Mouse (Mus musculus) frontal cortex, postnatal 10 days (tissue): ENCODE results near the gene Gmeb1.
"Not testable (repeated sequence)": the region's sequence is repeated elsewhere in the genome, so short reads cannot be mapped to it uniquely, and the experiment has no call there.

Source experiments
- DNase-seq, 2 experiments: peaks; one replicate each; pipeline ENCODE4 v3.0.0; 2022; ENCODE audit warnings: low spot score in 2 of 2, mixed read lengths in 1 of 2

Gene Gmeb1

DNA sequence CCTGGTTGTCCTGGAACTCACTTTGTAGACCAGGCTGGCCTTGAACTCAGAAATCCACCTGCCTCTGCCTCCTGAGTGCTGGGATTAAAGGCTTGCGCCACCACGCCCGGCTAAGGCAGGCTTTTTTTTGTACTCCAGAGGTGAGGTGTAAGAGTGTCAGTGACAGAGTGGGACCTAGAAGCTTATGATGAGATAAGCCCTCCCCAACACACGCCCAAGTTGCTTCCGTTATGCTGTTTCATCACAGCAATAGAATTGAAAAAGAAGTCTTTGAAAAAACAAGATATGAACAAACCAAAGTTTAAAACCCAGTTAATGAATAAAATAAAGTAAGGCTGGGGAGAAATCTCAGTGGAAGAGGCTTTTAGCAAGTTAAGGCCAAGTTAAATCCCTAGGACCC lies 31.0 kb downstream of the Gmeb1 start:
- no peak for DNase-seq

DNA sequence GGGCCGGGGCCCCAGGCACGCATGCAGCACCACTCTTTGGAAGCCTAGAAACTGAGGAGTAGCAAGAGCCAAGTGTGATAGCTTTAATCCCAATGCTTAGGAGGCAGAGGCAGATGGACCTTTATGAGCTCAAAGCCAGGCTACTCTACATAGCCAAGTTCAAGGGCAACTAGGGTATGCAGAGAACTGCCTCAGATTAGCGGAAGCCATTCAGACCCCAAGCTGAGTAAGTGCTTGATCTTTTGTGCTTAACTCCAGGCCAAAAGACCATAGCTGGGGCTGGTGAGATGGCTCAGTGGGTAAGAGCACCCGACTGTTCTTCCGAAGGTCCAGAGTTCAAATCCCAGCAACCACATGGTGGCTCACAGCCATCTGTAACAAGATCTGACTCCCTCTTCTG lies 39.4 kb downstream of the Gmeb1 start:
- DNase-seq: not testable (repeated sequence)

DNA sequence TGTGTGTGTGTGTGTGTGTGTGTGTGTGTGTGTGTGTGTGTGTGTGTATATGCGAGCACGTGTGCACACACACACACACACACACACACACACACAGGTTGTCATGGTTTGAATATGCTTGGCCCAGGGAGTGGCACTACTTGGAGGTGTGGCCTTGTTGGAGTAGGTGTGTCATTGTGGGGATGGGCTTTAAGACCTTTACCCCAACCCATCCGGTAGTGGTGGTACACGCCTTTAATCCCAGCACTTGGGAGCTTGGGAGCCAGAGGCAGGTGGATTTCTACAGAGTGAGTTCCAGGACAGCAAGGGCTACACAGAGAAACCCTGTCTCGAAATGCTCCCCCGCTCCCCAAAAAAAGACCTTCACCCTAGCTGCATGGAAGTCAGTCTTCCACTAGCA lies 43.0 kb downstream of the Gmeb1 start:
- not testable (repeated sequence) for DNase-seq

DNA sequence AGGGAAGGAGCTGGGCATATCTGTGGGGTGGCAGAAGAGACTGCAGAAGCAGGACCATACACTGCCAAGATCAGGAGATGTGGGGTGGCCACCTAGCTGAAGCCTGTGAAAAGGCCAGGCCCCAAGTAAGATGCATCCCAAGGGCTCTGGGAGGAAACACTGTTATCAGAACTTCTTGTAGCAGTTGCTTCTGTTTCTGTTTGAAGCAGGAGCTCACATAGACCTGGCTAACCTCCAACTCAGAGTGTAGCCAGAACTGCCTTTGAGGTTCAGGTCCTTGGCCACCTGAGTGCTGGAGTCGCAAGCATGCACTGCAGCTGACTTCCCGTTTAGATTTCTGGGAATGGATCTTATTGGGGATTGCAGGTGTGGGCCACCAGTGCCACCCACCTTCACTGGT lies 43.6 kb downstream of the Gmeb1 start:
- DNase-seq: no peak

DNA sequence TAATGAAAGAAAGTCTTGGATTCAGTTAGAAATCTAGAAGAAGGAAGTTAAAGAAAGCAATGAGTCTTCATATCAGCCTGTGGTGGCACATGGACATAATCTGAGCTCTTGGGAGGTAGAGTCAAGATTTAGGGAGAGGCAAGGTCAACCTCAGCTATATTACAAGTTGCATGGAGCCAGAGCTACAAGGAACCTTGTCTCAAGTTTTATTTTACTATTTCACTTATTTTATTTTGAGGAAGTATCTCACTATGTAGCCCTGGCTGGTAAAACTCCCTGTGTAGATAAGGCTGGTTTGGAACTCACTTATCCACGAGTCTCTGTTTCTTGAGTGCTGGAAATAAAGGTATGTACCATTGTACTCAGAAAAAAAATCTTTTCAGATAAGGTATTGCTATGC lies 44.8 kb downstream of the Gmeb1 start:
- no peak for DNase-seq

DNA sequence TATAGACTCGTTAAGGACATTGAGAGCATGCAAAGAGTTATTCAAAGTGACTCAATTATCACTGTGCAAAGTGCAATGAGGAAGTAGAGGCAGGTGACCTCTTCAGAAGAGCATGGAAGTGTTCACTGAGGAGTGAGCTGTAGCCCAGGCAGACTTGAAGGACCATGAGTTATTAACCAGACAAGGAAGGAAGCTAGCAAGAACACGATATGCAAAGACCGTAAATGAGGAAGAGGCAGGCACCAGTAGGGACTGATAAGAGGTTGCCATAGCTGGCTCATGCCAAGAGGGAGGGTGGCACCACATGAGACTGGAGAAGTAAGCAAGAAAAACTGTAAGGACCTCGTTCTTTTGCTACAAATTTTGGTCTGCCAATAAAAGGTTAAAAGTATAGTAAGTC lies 46.6 kb downstream of the Gmeb1 start:
- no peak for DNase-seq

DNA sequence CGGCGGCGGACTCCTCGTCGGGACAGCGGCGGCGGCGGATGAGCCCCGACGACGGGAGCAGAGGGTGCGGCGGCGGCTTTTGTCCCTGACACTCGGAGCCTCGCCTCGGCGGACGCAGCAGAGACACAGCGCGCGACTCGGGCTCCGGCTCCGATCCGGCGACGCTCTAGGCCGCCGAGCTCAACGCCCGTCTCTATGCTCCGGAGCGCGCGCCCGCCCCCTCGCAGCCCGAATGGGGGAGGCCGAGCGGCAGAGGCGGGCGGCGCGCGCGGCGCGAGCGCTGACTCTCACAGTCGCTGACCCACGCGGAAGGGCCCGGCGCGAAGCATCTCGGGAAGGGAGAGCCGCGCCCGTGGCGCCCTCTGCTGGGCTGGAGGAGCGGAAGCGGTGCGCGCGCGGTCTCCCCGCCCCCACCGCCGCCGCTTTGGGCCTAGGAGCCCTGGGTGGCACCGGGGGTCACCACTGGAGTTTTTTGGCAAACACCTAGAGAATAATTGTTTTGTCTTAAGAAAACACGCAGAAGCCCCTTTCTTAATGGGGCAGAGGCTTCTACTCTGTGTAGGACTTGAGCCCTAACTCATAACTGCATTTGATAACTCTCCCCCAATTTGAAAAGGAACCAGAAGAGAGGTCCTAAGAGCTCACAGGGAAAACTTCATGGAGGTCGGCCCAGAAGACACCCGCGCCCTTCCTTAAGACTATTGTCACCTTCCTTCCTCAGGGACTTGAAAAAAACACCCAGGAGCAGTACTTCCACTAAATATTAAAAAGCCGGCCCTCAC lies 49.3 kb downstream of the Gmeb1 start, which contains the start of gene Ythdf2:
TSS of gene Ythdf2 (minus strand) at position 351 of the 782 bp plus-strand sequence.
- peak; percentile 92 to 97 for DNase-seq

DNA sequence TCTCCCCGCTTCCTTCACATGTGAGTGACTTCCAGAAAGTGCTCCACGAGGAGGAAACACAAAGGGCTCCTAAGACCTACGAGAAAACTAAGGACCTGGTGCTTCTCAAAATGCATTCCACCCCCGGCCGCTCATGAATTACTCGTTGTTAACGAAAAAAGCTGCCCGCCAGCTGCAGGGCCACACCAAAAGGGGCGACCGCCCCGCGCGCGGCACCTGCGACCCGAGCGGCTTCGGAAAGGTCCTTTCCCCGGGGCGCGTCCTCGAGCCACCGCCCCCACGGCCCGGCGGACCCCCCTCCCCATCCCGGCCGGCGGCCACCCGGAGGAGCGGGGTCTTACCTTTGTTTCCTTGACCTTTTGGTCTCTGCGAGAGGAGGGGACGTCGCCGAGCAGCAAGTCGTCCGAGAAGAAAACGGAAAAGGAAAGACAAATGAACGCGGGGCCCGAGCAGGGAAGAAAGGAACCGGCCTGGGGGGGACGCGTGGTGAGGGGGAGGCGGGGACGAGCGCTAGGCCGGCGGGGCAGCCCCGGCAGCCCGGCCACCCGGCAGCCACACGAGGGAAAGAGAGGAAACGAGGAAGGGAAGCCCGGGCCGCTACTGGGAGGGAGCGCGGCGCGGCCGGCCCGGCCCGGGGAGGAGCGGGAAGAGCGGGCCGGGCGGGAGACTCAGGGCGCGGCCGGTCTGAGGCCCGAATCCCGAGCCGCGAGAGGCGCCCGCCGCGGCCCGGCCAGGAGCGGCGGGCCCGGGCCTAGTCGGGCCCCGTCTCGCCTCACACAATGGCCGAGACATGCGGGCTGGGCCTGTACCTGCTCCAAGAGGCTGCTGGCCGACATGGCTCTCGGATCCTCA lies 50.1 kb downstream of the Gmeb1 start:
- DNase-seq: peak in 1 of 2 experiments; percentile 25

DNA sequence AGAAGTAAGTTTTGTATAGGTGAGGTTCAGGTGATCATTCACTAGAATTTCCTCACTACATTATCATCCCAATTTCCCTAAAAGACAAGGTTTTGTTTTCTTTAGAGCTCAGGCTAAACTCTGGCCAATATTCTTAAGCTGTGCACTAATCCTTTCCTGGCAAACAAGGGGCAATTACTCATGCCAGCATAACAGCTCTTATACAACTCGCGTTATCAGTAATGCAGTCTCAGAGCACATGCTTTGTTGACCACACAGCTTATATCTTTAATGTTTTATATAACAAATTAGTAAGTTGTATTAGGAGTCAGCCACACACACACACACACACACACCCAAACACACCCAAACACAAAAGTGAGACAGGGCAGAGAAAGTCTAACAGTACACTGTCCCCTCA lies 51.1 kb downstream of the Gmeb1 start:
- no peak for DNase-seq

DNA sequence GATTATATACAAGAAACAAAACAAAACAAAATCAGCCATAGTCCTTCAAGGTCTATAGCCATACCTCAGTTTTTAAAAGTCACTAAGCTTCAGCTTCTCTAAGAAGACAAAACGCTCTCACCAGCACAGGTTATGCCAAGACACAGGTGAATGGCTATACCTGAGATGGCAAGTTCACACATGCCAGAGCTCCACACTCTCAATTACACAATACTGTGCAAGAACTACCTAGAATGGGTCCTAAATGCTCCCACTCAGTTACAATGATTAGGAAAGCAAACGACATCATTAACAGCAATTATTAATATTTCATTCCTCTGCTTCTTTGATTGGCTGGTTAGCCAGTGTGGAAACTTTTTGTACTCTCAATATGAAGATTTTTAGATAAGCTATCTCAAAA lies 52.1 kb downstream of the Gmeb1 start:
- DNase-seq: no peak

DNA sequence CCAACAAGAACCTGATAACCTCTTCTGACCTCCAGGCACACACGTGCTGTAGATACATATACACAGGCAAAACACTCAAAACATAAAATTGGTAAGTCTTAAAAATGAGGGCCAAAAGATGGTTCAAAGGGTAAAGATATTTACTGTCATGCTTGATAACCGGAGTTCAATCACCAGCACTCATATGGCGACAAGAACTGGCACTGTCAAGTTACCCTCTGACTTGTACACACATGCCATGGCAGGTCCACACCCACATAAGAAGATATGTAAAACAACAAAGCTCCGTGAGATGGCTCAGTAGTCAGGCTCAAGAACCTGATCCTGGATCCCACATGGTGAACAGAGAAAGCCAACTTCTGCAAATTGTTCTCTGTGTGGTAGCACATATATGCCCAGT lies 54.1 kb downstream of the Gmeb1 start:
- no peak for DNase-seq

DNA sequence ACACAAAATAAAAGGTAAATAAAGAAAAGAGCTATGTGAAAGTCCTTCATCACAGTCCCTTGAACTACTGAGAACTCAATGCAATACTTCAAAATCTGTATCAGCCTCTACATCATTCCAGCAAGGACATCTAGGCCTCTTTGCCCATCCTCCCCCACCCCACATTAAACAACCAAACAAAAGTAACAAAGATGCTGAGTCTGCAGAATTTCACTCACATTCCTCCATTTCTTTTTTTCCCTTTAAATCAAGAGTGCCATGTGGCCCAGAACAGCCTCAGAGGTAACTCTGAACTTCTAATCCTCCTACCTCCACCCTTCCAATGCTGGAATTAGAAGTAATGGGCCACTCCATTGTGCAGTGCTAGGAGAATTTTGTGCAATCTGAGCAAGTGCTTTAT lies 62.6 kb downstream of the Gmeb1 start:
- DNase-seq: no peak

DNA sequence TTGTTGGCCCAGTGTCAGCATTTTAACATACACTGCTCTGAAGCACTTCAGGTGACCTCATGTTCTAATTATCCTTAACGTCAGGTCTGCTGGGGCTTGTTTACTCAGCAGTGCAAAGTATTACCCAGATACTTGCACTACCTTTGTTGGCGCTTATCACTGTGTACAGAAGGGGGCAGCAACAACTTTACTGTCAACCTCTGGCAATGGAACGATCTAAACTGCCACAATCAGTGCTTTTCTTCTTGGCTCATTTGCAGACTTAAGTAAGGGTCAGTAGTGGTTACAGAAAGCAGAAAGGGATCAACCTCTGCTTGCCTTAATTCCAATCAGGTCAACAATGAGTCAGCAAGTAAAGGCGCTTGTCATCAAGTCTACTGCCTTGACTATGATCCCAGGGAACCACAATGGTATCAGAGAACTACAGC lies 63.1 kb downstream of the Gmeb1 start:
- no peak for DNase-seq

DNA sequence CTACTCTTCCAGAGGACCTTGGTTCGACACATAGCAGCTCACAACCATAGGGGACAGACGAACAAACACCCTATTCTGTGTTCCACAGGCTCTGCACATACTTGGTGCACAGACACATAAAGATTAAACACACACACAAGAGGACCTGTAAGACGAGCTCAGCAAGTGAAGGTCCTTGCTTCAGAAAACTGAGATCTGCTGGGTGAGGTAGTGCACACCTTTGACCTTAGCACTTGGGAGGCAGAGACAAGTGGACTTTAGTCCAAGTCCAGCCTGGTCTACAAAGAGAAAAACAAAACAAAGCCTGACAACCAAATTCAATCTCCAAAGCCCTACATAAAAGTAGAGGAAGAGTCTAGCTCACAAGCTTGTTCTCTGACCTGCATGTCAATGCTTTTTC lies 66.4 kb downstream of the Gmeb1 start:
- no peak for DNase-seq

DNA sequence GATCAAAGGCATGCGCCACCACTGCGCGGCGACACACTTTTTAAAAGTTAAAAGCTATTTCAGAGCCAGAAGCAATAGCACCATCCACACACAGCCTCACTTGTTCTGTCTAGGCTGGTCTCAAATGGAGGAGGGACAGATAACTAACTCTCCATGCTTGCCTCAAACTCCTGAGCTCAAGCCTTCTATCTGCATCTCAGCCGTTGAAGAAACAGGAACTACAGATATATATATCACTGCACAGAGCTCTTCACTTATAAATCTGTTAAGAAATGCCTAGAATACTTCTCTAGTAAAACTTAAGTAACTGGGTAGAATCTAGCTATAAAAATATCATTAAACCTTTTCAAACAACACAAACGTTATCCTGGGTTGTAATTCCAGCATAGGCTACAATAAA lies 67.0 kb downstream of the Gmeb1 start:
- DNase-seq: no peak

DNA sequence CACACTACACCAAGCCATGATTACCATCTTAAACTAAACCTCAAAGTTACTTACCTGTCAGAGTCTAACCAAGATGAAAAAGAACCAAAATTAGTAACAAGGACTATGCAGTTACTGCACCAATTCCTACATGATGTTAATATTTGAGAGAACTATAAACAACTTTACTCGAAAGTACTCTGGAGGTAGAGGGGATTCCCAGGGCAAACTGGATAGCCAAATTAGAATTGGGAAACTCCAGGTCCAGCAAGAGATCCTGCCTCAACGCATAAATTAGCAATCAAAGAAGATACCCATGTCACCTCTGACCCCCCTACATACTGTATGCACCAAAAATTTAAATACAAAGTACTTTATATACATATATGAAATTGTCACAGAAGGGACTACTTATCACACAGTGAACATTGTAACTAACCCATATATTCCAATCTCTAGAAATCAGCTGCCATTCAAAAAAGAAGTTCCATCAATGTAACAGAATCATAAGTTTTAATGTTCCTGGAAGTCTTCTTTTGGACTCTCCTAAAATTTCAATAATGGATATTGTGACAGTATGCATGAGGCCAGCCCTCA lies 73.5 kb downstream of the Gmeb1 start:
- DNase-seq: no peak

DNA sequence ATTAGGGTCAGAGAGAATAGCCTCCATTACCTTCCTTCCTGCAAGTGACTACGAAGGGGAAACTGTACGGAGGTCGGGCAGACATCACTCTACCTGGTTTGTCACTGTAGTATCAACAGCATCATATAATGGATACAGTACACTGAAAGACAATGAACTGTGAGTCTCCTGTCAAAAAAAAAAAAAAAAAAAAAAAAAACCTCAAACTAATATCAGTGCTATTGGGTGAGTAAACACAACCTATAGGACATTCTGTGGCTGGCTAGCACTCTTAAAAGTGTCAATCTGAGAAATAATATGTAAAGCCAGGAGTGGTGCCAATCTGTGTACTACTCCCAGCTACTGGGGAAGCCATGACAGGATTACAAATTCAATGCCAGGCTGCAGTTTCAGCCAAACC lies 78.2 kb downstream of the Gmeb1 start:
- DNase-seq: no peak

DNA sequence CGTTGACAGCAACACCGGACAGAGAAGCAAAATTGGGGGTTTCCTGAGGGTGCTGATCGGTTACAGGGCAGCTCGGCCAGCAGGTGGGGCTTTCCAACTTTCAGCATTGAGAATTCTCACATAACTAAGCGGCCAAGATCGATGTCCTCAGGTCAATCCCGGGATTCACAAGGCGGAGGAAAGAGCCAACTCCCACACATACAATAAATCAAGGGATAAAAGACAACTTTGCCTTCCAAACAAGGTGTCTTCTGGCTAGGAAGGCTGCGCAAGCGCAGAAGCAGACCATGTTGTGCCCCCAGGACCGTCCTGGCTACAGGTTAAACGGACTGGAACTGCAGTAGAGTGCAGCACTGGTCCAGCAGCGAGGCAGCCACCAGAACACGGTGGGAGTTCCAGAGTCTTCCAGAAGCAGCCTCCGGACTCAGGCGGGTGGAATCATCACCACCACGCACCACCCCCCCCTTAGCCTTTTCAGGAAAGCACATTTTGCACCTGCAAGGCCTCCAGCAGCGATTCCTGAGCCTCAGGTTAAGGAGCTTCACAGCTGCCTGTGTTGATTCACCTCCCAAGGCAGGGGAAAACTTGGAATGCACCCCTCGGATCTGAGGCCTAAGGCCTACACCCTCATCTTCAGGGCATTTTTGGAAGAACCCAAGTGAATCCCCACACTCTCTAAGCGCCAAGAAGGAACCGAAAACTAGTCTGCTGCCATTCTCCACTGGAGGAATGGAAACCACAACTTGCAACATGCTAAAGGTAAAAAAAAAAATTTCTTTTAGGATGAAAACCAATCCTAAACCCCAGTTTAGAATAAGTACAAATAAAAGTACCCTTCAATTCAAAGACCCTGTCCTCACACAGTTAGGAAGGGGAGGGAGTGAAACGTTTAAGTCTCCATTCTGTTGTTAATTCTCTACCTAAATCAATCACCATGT lies 79.4 kb downstream of the Gmeb1 start:
- no peak for DNase-seq

DNA sequence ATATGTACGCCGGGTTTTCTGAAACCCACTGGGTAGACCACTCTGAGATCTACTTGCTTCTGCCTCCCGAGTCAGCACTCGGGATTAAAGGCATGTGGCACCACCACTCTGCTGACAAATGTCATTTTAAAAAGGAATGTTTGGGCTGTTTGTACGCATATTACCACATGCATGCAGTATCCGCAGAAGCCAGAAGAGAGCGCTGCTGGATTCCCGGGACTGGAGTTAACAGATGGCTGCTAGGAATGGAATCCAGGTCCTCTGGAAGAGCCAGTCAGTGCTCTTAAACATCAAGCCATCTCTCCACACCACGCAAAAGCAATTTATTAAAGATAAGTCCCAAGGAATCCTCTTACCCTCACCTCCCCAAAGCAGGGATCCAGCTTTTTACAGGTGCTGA lies 80.7 kb downstream of the Gmeb1 start:
- DNase-seq: peak in 1 of 2 experiments; percentile 36

DNA sequence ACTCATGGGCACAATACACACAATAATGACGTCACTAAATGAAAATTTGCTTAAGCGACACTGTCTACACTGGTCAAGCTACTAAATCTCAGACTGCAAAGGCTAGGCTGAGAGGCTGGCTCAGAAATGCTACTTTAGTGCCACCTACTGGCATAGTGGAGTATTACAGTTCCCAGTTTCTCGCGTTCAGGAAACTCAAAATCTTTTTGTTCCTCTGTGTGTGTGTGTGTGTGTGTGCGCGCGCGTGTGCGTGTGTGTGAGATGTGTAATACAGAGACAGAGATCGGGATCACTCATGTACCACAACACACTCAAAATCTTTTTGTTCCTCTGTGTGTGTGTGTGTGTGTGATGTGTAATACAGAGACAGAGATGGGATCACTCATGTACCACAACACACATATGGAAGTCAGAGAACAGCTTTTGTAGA lies 82.8 kb downstream of the Gmeb1 start:
- DNase-seq: peak in 1 of 2 experiments; percentile 54

DNA sequence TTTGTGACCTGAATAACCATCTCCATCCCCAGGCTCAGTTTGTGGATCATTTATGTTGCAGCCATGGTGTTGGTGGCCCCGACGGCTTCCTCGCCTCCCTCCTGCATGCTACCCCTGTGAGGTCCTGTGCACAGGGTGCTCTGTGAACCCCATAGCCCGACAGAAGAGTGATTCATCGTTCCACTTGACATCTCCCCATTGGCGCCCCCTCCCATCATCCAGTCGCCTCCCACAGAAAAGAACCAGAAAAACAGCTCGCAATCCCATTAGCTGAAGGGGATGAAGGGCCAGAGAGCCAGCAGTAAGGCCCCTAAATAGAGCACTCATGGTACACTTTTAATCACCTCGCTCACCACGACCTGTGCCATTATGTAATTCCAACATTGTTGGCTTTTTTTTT lies 84.9 kb downstream of the Gmeb1 start:
- no peak for DNase-seq
